Mouse (Mus musculus) forebrain, embryonic 13.5 days (tissue): ENCODE measurements at regions not wholly inside any gene's neighbourhood (a gene's known extent, or its start where the extent isn't known, plus 50 kb on each side); places are given as distances from the start of the nearest gene placed in this dataset.

Experiments used
- ATAC-seq: fragments of 200-750 bp; cut with Nextera tagmentation; 2 replicates; pipeline ENCODE4 v1.8.0; 2017
- H3K27ac ChIP-seq: fragments of 300-500 bp; sonication (generic); 2 replicates; pipeline ENCODE4 v1.5.1; 2015; ENCODE audit warnings: inconsistent platforms, mild to moderate bottlenecking, moderate library complexity
- H3K27me3 ChIP-seq: fragments of 300-500 bp; sonication (generic); 2 replicates; pipeline ENCODE4 v1.6.1; 2015; ENCODE audit warnings: mild to moderate bottlenecking, inconsistent platforms
- H3K36me3 ChIP-seq: fragments of 300-500 bp; sonication (generic); 2 replicates; pipeline ENCODE4 v1.6.1; 2015; ENCODE audit warnings: mild to moderate bottlenecking, inconsistent platforms; ENCODE audit not compliant: poor library complexity, severe bottlenecking
- H3K4me1 ChIP-seq: fragments of 300-500 bp; sonication (generic); 2 replicates; pipeline ENCODE4 v1.6.1; 2015; ENCODE audit warnings: inconsistent platforms
- H3K4me2 ChIP-seq: fragments of 300-500 bp; sonication (generic); 2 replicates; pipeline ENCODE4 v1.6.1; 2015; ENCODE audit warnings: inconsistent platforms, mild to moderate bottlenecking, moderate library complexity
- H3K4me3 ChIP-seq: fragments of 300-500 bp; sonication (generic); 2 replicates; pipeline ENCODE4 v1.5.1; 2015; ENCODE audit warnings: mild to moderate bottlenecking, inconsistent platforms
- H3K9ac ChIP-seq: fragments of 300-500 bp; sonication (generic); 2 replicates; pipeline ENCODE4 v1.6.1; 2015; ENCODE audit warnings: mild to moderate bottlenecking, inconsistent platforms
- H3K9me3 ChIP-seq: fragments of 300-500 bp; sonication (generic); replicated peaks from 2 replicates; pipeline ENCODE4 v1.6.1; 2016; ENCODE audit warnings: inconsistent platforms
- WGBS: fragments of 180-500 bp; shearing (Covaris S2); methylation state at CpG from one replicate; pipeline ENCODE4 v1.1.7; 2015; 5-methylcytosine and 5-hydroxymethylcytosine counted together

GRCm38 (mm10) chr3:56859841-56860240, 441.9 kb downstream of the Tm4sf1 start:
- Histone ChIP-seq H3K27me3 (no peaks in the 10 kb centered on the region), H3K4me1 (no peaks in the 10 kb centered on the region), H3K4me3 (no peak overlapping the region), H3K36me3 (no peaks in the 10 kb centered on the region), H3K9me3 (no peaks in the 10 kb centered on the region), H3K9ac (no peak overlapping the region), H3K27ac (peak overlapping the region; percentile 19; the same call in 1 of the 2 replicates), H3K4me2 (no peak overlapping the region)
- 0 out of 2 replicates have a peak, but pooled peaks have one; percentile 53 for ATAC-seq
- 94% methylated on average over 9 of the region's 9 CpGs for WGBS

- no peak overlapping the region for H3K27ac ChIP-seq
- no peak overlapping the region for H3K4me2 ChIP-seq
- ATAC-seq: peak; percentile 51; the same call in 1 of the 2 replicates
- no peaks in the 10 kb centered on the region for H3K36me3 ChIP-seq
- no peak overlapping the region for H3K9ac ChIP-seq
- peaks cover 10% of the 10 kb centered on the region for H3K4me1 ChIP-seq
- WGBS: 78% methylated on average over 1 of the region's 1 CpGs
- H3K9me3 ChIP-seq: no peaks in the 10 kb centered on the region
- H3K27me3 ChIP-seq: no peaks in the 10 kb centered on the region
- H3K4me3 ChIP-seq: no peak overlapping the region
Observed at GRCm38 (mm10) chr3:56845462-56845770, 456.4 kb downstream of the Tm4sf1 start.

GRCm38 (mm10) chr3:56844681-56845461, 456.9 kb downstream of the Tm4sf1 start:
- no peaks in the 10 kb centered on the region for H3K9me3 ChIP-seq
- 17% methylated on average over 6 of the region's 6 CpGs for WGBS
- H3K36me3 ChIP-seq: no peaks in the 10 kb centered on the region
- peaks cover 10% of the 10 kb centered on the region for H3K4me1 ChIP-seq
- H3K4me2 ChIP-seq: peak overlapping the region; percentile 40
- no peak overlapping the region for H3K4me3 ChIP-seq
- peak overlapping the region; percentile 14; the same call in 1 of the 2 replicates for H3K9ac ChIP-seq
- no peaks in the 10 kb centered on the region for H3K27me3 ChIP-seq
- H3K27ac ChIP-seq: peak overlapping the region; percentile 69
- ATAC-seq: peak; percentile 95

GRCm38 (mm10) chr3:56837176-56837575, 464.6 kb downstream of the Tm4sf1 start:
- no peak for ATAC-seq

GRCm38 (mm10) chr3:56830315-56831097, 471.3 kb downstream of the Tm4sf1 start:
- Histone ChIP-seq H3K36me3 (no peaks in the 10 kb centered on the region), H3K4me1 (0 out of 2 replicates have a peak, but pooled peaks cover 9% of the 10 kb centered on the region), H3K9me3 (no peaks in the 10 kb centered on the region), H3K27ac (peak overlapping the region; percentile 61; the same call in 1 of the 2 replicates), H3K9ac (no peak overlapping the region), H3K4me3 (no peak overlapping the region), H3K4me2 (no peak overlapping the region), H3K27me3 (no peaks in the 10 kb centered on the region)
- peak; percentile 90 for ATAC-seq
- WGBS: 54% methylated on average over 4 of the region's 4 CpGs

More at GRCm38 (mm10) chr3:56837176-56837575, 464.6 kb downstream of the Tm4sf1 start:
- no peak overlapping the region for H3K4me2 ChIP-seq
- no peak overlapping the region for H3K4me3 ChIP-seq
- 95% methylated on average over 3 of the region's 3 CpGs for WGBS
- H3K9me3 ChIP-seq: no peaks in the 10 kb centered on the region
- H3K27me3 ChIP-seq: no peaks in the 10 kb centered on the region
- H3K36me3 ChIP-seq: no peaks in the 10 kb centered on the region
- H3K27ac ChIP-seq: no peak overlapping the region
- no peak overlapping the region for H3K9ac ChIP-seq
- H3K4me1 ChIP-seq: no peaks in the 10 kb centered on the region

GRCm38 (mm10) chr3:56824157-56824556, 477.6 kb downstream of the Tm4sf1 start:
- Histone ChIP-seq H3K9me3 (no peaks in the 10 kb centered on the region), H3K36me3 (no peaks in the 10 kb centered on the region), H3K4me2 (no peak overlapping the region), H3K4me3 (no peak overlapping the region), H3K27me3 (no peaks in the 10 kb centered on the region), H3K9ac (no peak overlapping the region), H3K27ac (no peak overlapping the region), H3K4me1 (no peaks in the 10 kb centered on the region)
- ATAC-seq: peak; percentile 51; the same call in 1 of the 2 replicates
- WGBS: 67% methylated on average over 4 of the region's 4 CpGs

- Histone ChIP-seq H3K4me1 (no peaks in the 10 kb centered on the region), H3K27me3 (no peaks in the 10 kb centered on the region), H3K36me3 (no peaks in the 10 kb centered on the region), H3K4me2 (no peak overlapping the region), H3K9me3 (no peaks in the 10 kb centered on the region), H3K27ac (no peak overlapping the region), H3K4me3 (no peak overlapping the region), H3K9ac (no peak overlapping the region)
- ATAC-seq: no peak
- WGBS: 81% methylated on average over 1 of the region's 1 CpGs
Observed at GRCm38 (mm10) chr3:56810548-56811071, 491.2 kb downstream of the Tm4sf1 start.

GRCm38 (mm10) chr3:56793054-56793453, 508.7 kb downstream of the Tm4sf1 start:
- 75% methylated on average over 1 of the region's 1 CpGs for WGBS
- H3K4me1 ChIP-seq: no peaks in the 10 kb centered on the region

GRCm38 (mm10) chr3:56789155-56789554, 512.6 kb downstream of the Tm4sf1 start:
- ATAC-seq: no peak
- Histone ChIP-seq H3K9ac (no peak overlapping the region), H3K4me2 (no peak overlapping the region), H3K27me3 (no peaks in the 10 kb centered on the region), H3K4me1 (no peaks in the 10 kb centered on the region), H3K36me3 (no peaks in the 10 kb centered on the region), H3K27ac (no peak overlapping the region; the same call in 1 of the 2 replicates), H3K9me3 (no peaks in the 10 kb centered on the region), H3K4me3 (no peak overlapping the region)
- WGBS: 49% methylated on average over 3 of the region's 3 CpGs

More at GRCm38 (mm10) chr3:56793054-56793453, 508.7 kb downstream of the Tm4sf1 start:
- Histone ChIP-seq H3K36me3 (no peaks in the 10 kb centered on the region), H3K4me3 (no peak overlapping the region), H3K9ac (no peak overlapping the region), H3K27ac (no peak overlapping the region), H3K27me3 (no peaks in the 10 kb centered on the region), H3K4me2 (no peak overlapping the region), H3K9me3 (no peaks in the 10 kb centered on the region)
- ATAC-seq: no peak

GRCm38 (mm10) chr3:56773920-56774319, 527.9 kb downstream of the Tm4sf1 start:
- Histone ChIP-seq H3K27ac (no peak overlapping the region), H3K4me3 (no peak overlapping the region)
- ATAC-seq: no peak

GRCm38 (mm10) chr3:56770225-56770624, 531.6 kb downstream of the Tm4sf1 start:
- H3K27me3 ChIP-seq: no peaks in the 10 kb centered on the region
- 18% methylated on average over 2 of the region's 2 CpGs for WGBS
- no peaks in the 10 kb centered on the region; the same call in 1 of the 2 replicates for H3K4me1 ChIP-seq
- no peak overlapping the region for H3K27ac ChIP-seq
- peak; percentile 57; the same call in 1 of the 2 replicates for ATAC-seq
- no peaks in the 10 kb centered on the region for H3K9me3 ChIP-seq
- no peak overlapping the region for H3K4me3 ChIP-seq
- H3K36me3 ChIP-seq: no peaks in the 10 kb centered on the region
- H3K4me2 ChIP-seq: no peak overlapping the region
- H3K9ac ChIP-seq: no peak overlapping the region

More at GRCm38 (mm10) chr3:56773920-56774319, 527.9 kb downstream of the Tm4sf1 start:
- Histone ChIP-seq H3K27me3 (no peaks in the 10 kb centered on the region), H3K36me3 (no peaks in the 10 kb centered on the region), H3K9me3 (no peaks in the 10 kb centered on the region), H3K4me1 (no peaks in the 10 kb centered on the region; the same call in 1 of the 2 replicates), H3K4me2 (no peak overlapping the region), H3K9ac (no peak overlapping the region)
- 85% methylated on average over 5 of the region's 5 CpGs for WGBS

GRCm38 (mm10) chr3:56767133-56767532, 534.7 kb downstream of the Tm4sf1 start:
- H3K27me3 ChIP-seq: no peaks in the 10 kb centered on the region
- no peaks in the 10 kb centered on the region; the same call in 1 of the 2 replicates for H3K4me1 ChIP-seq
- H3K9me3 ChIP-seq: no peaks in the 10 kb centered on the region
- no peak overlapping the region for H3K27ac ChIP-seq
- no peak overlapping the region for H3K4me2 ChIP-seq
- ATAC-seq: no peak
- WGBS: 71% methylated on average over 3 of the region's 3 CpGs
- no peak overlapping the region for H3K4me3 ChIP-seq
- no peak overlapping the region for H3K9ac ChIP-seq
- H3K36me3 ChIP-seq: no peaks in the 10 kb centered on the region
